Mouse (Mus musculus) midbrain, embryonic 12.5 days (tissue): Measurements from ENCODE around the gene Zfp219. TPM values are rescaled to one million over a fixed set of nuclear protein-coding genes. Genes with fewer than 3 reads are reported as not detected.
A peak's percentile ranks its signal among the peaks of the same experiment; 100 is the strongest.
"Not testable (repeated sequence)": the region's sequence is repeated elsewhere in the genome, so short reads cannot be mapped to it uniquely, and the experiment has no call there.

Source experiments
- ATAC-seq: fragments of 200-750 bp; cut with Nextera tagmentation; 2 replicates; pipeline ENCODE4 v1.8.0; 2017; ENCODE audit warnings: low read depth, moderate TSS enrichment, moderate library complexity; ENCODE audit not compliant: low FRiP score
- H3K27ac ChIP-seq: fragments of 300-500 bp; sonication (generic); replicated peaks from 2 replicates; pipeline ENCODE4 v1.5.1; 2016; ENCODE audit warnings: mild to moderate bottlenecking
- H3K27me3 ChIP-seq: fragments of 300-500 bp; sonication (generic); 2 replicates; pipeline ENCODE4 v1.6.1; 2016; ENCODE audit warnings: mild to moderate bottlenecking
- H3K36me3 ChIP-seq: fragments of 300-500 bp; sonication (generic); 2 replicates; pipeline ENCODE4 v1.6.1; 2016
- H3K4me1 ChIP-seq: fragments of 300-500 bp; sonication (generic); 2 replicates; pipeline ENCODE4 v1.6.1; 2016
- H3K4me2 ChIP-seq: fragments of 300-500 bp; sonication (generic); replicated peaks from 2 replicates; pipeline ENCODE4 v1.6.1; 2016; ENCODE audit warnings: mild to moderate bottlenecking, moderate library complexity
- H3K4me3 ChIP-seq: fragments of 300-500 bp; sonication (generic); 2 replicates; pipeline ENCODE4 v1.5.1; 2016; ENCODE audit warnings: mild to moderate bottlenecking
- H3K9ac ChIP-seq: fragments of 300-500 bp; sonication (generic); replicated peaks from 2 replicates; pipeline ENCODE4 v1.6.1; 2016; ENCODE audit warnings: mild to moderate bottlenecking, moderate library complexity
- H3K9me3 ChIP-seq: fragments of 300-500 bp; sonication (generic); 2 replicates; pipeline ENCODE4 v1.6.1; 2016; ENCODE audit warnings: mild to moderate bottlenecking
- WGBS: fragments of 180-500 bp; shearing (Covaris S2); methylation state at CpG from one replicate; pipeline ENCODE4 v1.1.7; 2016; 5-methylcytosine and 5-hydroxymethylcytosine counted together
- polyA plus RNA-seq: library from polyadenylated mRNA; unstranded; fragments of >200 nt; fragmentation: Nextera tagmentation; extraction: Ambion mirVana; gene quantifications from 2 replicates; pipeline ENCODE4 v1.2.1, GENCODE M21; 2016

Zfp219 gene
- 111 and 112 TPM in 2 replicates for polyA plus RNA-seq

DNA sequence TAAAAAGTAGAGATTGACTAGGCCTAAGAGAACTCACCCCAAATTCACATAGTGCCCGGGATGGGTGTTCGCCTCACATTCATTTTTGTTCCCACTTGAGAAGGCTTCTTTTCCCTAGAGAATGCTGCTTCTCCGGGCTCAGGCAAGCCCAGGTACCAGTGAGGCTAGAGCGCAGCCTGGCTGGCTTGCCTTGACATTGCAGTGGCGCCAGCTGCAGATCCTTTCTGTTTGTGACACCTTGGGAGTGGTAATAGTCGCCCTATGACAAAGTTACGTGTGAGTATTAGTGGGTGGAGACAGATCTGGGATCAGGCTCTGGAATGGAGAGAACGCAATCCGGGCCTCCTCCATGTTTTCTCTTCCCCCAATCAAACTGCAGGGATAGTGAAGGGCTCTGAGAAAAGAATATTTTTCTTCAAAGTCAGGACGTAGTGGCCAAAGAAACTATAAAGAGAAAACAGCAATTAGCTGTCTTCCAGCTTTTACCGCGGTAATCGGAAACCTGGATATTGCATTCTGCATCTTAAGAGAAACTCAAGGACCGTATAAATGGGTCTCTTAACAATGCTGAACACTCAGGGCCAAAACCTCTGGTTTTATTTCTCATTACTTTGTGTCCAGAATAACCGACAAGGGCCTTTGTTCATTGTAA lies at the start of gene Zfp219:
Gene Zfp219 (minus strand): TSS at position 248 of the 652 bp plus-strand sequence.
- 8% methylated on average over 15 of the region's 15 CpGs for WGBS
- peak within 1 kb of the TSS; percentile 59 for H3K4me3 ChIP-seq
- H3K4me2 ChIP-seq: peak within 1 kb of the TSS; percentile 56
- peak; percentile 48 for ATAC-seq
- H3K4me1 ChIP-seq: peaks cover 56% of the 10 kb centered on the region
- peak within 1 kb of the TSS; percentile 78 for H3K9ac ChIP-seq
- H3K36me3 ChIP-seq: no peaks in the 10 kb centered on the region
- H3K27me3 ChIP-seq: no peaks in the 10 kb centered on the region
- no peaks in the 10 kb centered on the region for H3K9me3 ChIP-seq
- H3K27ac ChIP-seq: peak within 1 kb of the TSS; percentile 98

DNA sequence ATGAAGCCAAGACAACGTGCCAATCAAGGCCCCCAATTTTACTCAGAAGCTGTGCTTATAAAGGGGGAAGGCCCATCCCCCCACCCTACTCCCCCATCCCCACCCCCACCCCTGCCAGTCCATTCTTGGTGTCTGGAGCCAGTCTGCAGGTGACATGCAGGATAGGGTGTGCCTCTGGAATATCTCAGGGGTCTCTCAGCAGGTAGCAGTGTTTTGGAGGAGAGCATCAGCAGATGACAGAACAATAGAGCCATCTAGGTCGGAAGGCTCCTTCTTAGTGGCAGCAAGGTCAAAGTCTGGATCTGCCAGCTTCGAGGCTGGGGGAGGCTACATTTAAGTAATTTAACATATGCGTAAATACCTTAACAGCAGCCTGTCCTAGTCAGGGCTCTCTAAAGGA lies 45.6 kb upstream of the Zfp219 start:
- H3K4me1 ChIP-seq: no peaks in the 10 kb centered on the region
- ATAC-seq: no peak
- H3K27me3 ChIP-seq: no peaks in the 10 kb centered on the region
- H3K4me3 ChIP-seq: no peak overlapping the region
- H3K36me3 ChIP-seq: peaks cover 7% of the 10 kb centered on the region
- no peak overlapping the region for H3K27ac ChIP-seq
- no peak overlapping the region for H3K4me2 ChIP-seq
- no peaks in the 10 kb centered on the region for H3K9me3 ChIP-seq
- no peak overlapping the region for H3K9ac ChIP-seq
- 65% methylated on average over 4 of the region's 4 CpGs for WGBS

DNA sequence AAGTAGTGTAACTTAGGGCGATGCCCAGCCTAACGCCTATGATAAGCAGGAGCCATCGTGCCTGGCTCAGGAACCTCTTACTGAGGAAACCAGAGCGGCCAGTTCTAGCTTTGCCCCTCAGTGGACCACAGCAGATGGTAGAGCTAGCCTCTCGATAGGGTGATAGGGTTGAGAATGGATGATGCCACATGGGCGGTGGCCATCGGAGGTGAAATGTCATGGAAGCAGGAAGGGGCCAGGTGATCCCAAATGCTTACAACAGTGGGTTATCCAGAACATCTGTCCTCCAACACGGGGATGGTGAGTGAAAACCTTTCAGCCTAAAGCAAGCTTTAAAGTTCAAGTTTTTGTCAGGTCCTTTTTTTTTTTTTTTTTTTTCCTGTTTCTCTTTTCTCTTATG lies 41.3 kb upstream of the Zfp219 start:
- no peaks in the 10 kb centered on the region for H3K27me3 ChIP-seq
- no peaks in the 10 kb centered on the region for H3K9me3 ChIP-seq
- H3K4me2 ChIP-seq: no peak overlapping the region
- no peak overlapping the region for H3K27ac ChIP-seq
- H3K9ac ChIP-seq: no peak overlapping the region
- no peaks in the 10 kb centered on the region for H3K4me1 ChIP-seq
- no peak for ATAC-seq
- H3K36me3 ChIP-seq: no peaks in the 10 kb centered on the region
- 85% methylated on average over 8 of the region's 8 CpGs for WGBS
- H3K4me3 ChIP-seq: no peak overlapping the region

DNA sequence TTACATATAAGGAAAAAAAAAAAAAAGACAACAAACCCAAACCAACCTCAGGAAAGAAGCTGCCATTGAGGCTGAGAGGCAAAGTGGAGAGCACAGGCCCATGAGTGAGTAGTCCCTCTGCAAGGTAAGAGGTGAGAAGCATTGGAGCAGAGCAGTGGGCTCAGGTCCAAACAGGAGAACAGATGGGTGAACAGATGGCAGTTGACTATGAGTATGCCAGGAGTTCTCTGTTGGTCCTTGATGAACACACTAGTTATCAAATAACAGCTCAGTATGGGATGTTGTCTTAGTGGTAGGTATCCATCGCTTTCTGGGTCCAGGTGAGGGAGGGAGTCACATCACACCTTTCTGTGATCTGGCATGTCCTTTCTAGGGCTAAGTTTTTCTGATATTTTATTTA lies 40.3 kb upstream of the Zfp219 start:
- H3K4me2 ChIP-seq: no peak overlapping the region
- H3K27me3 ChIP-seq: no peaks in the 10 kb centered on the region
- H3K36me3 ChIP-seq: no peaks in the 10 kb centered on the region
- no peak for ATAC-seq
- WGBS: 93% methylated on average over 1 of the region's 1 CpGs
- H3K4me3 ChIP-seq: no peak overlapping the region
- no peaks in the 10 kb centered on the region for H3K4me1 ChIP-seq
- H3K9me3 ChIP-seq: no peaks in the 10 kb centered on the region
- no peak overlapping the region for H3K9ac ChIP-seq
- H3K27ac ChIP-seq: no peak overlapping the region

DNA sequence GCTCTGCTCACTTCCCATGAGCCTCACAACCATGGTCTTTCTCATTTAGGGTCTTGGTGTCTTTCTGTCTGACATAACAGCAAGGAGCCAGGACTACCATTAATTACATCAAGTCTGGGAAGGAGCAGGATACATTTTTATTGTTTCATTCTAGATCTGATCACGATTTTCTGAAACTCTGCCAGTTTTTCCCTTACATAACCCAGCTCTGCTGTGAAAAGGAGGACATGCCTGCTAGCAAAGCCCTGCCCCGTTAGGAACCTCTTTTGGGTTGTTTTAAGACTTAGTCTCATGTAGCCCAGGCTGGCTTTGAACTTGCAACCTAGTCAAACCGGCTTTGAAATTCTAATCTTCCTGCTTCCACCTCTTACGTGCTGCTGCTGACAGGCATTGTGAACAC lies 39.4 kb upstream of the Zfp219 start:
- no peaks in the 10 kb centered on the region for H3K27me3 ChIP-seq
- no peak overlapping the region for H3K4me3 ChIP-seq
- H3K4me1 ChIP-seq: no peaks in the 10 kb centered on the region
- no peak for ATAC-seq
- H3K4me2 ChIP-seq: no peak overlapping the region
- H3K9me3 ChIP-seq: no peaks in the 10 kb centered on the region
- no peak overlapping the region for H3K9ac ChIP-seq
- 78% methylated on average over 4 of the region's 4 CpGs for WGBS
- no peak overlapping the region for H3K27ac ChIP-seq
- no peaks in the 10 kb centered on the region for H3K36me3 ChIP-seq

DNA sequence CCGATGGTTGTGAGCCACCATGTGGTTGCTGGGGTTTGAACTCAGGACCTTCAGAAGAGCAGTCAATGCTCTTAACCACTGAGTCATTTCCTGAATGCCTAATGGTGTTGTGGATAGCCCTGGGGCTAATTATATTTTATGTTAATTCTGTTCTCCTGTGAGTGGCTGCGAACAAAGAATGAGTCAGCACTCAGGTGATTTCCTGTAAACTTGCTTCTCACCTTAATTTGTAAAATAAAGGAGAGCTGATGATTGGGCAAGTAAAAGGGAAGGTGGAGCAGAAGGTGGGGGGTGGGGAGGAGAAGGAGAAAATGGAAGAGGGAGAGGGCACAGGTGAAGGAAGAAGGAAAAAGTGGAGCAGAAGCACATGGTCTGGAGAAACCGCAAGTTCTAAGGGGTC lies 32.2 kb upstream of the Zfp219 start:
- not testable (repeated sequence) for H3K4me1 ChIP-seq, H3K9ac ChIP-seq, H3K27me3 ChIP-seq, H3K4me2 ChIP-seq, H3K9me3 ChIP-seq, H3K4me3 ChIP-seq, ATAC-seq, H3K27ac ChIP-seq, H3K36me3 ChIP-seq
- 97% methylated on average over 3 of the region's 3 CpGs for WGBS

DNA sequence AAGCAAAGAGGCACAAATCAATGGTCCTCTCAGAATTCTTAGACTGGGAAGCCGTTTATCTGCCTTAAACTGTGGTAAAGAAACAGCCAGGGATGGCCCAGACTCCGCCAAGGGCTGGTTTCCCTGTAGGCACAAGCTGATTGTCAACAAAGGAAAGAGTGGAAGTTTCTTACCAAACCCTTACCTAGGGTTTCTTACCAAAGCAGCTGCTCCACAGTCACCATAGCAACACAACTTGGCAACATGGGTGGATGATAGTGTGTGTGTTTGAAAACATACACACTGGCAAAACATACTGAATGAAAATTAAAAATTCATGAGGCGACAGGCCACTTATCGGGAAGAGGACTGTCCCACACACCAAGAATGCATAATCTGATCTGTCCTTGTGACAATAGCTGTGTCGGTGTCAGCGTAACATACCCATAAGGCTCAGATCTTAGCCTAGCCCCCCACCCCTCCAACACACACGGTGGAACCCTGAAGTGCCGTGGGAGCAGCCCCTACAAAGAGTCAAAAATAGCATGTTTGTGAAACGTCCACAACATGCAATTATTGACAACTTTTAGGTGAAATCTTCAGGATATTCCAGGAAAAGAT lies 25.5 kb upstream of the Zfp219 start:
- H3K27me3 ChIP-seq: no peaks in the 10 kb centered on the region
- WGBS: 46% methylated on average over 9 of the region's 9 CpGs
- H3K4me2 ChIP-seq: no peak overlapping the region
- H3K4me1 ChIP-seq: peaks cover 15% of the 10 kb centered on the region
- 0 out of 2 replicates have a peak overlapping the region, but pooled peaks have one; percentile 15 for H3K27ac ChIP-seq
- no peaks in the 10 kb centered on the region for H3K9me3 ChIP-seq
- ATAC-seq: peak; percentile 54
- no peak overlapping the region for H3K4me3 ChIP-seq
- H3K36me3 ChIP-seq: no peaks in the 10 kb centered on the region
- H3K9ac ChIP-seq: no peak overlapping the region

DNA sequence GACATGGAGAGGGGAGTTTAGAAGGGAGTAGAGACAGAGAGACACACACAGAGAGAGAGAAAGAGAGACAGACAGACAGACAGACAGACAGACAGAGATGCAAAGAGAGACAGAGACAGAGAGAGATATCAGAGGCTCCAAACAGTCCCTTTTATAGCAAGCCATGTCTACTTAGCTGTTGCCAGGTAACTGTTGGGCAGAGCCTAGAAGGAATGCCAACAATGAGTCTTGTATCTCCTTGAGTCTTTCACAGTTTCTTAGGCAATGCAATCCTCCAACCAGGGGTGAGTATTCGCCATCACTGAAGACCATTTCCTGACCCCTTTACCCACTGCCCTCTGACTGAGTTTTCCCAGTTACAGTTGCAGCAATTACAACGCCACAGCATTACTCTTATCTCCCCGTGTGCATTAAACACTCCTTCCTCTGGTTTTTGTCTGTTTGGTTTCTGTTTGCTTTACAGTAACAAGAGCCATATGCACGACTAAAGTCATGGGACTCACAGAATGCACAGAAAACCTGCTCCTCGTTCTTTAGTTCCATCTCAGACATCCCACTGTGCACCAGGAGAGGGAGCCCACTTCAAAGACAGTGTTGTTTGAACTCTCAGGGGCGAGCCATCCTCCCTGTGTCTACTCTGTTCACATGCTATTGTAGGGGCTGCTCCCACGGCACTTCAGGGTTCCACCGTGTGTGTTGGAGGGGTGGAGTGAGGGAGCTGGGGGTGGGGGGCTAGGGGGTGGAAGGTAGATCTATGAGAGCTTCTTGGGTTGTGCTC lies 24.6 kb upstream of the Zfp219 start:
- 16% methylated on average over 8 of the region's 8 CpGs for WGBS
- Histone ChIP-seq H3K27ac (0 out of 2 replicates have a peak overlapping the region, but pooled peaks have one; percentile 6), H3K4me3 (no peak overlapping the region), H3K36me3 (no peaks in the 10 kb centered on the region), H3K27me3 (no peaks in the 10 kb centered on the region), H3K9me3 (no peaks in the 10 kb centered on the region), H3K4me1 (peaks cover 15% of the 10 kb centered on the region), H3K4me2 (no peak overlapping the region), H3K9ac (no peak overlapping the region)
- ATAC-seq: peak; percentile 72; the same call in 1 of the 2 replicates

DNA sequence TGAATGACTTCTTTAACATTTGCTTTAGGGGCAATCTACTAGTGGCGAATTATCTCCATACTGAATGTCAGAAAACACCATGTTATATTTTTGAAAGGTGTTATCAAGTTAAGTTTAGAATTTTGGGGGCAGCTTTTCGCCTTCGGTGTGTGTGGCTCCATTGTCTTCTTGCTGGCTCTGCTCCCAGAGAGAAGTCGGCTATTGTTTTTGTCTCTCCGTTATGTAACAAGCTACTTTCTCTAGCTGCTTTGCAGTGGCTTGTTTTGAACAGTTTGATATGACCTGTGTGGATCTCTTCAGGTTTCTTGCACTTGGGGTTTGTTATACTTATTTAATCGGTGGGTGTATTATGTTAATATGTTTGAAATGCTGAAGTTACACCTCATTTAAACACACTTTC lies 22.9 kb upstream of the Zfp219 start:
- Histone ChIP-seq H3K27ac (no peak overlapping the region), H3K9me3 (no peaks in the 10 kb centered on the region), H3K4me1 (peaks cover 15% of the 10 kb centered on the region), H3K9ac (no peak overlapping the region), H3K4me2 (no peak overlapping the region), H3K27me3 (no peaks in the 10 kb centered on the region), H3K36me3 (no peaks in the 10 kb centered on the region), H3K4me3 (no peak overlapping the region)
- WGBS: 75% methylated on average over 6 of the region's 6 CpGs
- ATAC-seq: no peak

DNA sequence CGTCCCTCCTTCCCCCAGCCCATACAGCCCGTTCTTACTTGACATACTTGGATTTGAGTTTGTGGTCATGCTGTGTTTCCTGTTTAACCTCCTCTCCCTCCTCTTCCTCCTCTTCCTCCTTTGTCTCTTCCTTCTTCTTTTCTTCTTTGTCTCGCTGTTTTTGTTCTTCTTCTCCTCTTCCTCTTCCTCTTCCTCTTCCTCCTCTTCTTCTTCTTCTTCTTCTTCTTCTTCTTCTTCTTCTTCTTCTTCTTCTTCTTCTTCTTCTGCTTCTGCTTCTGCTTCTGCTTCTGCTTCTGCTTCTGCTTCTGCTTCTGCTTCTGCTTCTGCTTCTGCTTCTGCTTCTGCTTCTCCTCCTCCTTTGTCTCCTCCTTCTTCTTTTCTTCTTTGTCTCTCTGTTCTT lies 21.8 kb upstream of the Zfp219 start, which contains the start of gene Olfr221:
Gene Olfr221 (minus strand): TSS at position 101 of the 400 bp plus-strand sequence.
- 67% methylated on average over 3 of the region's 3 CpGs for WGBS

DNA sequence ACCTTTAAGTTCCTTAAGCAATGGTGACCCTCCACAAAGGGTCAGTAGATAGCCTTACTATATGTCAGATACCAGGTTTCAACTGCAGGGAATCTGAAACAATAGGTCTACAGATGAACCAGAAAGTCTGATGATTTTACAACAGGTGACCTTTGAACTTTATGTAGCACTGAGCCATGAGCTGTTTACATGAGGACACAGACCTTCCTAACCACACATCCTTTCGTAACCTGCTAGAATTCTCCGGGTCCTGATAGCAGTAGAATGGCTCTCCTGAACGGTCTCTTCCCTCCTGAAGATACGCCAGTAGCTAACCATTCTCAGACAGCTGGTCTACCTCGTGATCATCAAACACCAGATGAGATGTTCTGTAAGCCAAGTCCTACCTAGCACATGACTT lies 18.8 kb upstream of the Zfp219 start:
- Histone ChIP-seq H3K9ac (no peak overlapping the region), H3K4me2 (no peak overlapping the region), H3K4me1 (no peaks in the 10 kb centered on the region), H3K36me3 (no peaks in the 10 kb centered on the region), H3K4me3 (no peak overlapping the region), H3K9me3 (no peaks in the 10 kb centered on the region), H3K27me3 (no peaks in the 10 kb centered on the region), H3K27ac (no peak overlapping the region)
- no peak for ATAC-seq
- WGBS: 92% methylated on average over 5 of the region's 5 CpGs

More for the DNA sequence above, 21.8 kb upstream of the Zfp219 start, which contains the start of gene Olfr221:
- not testable (repeated sequence) for H3K9me3 ChIP-seq, H3K4me3 ChIP-seq, H3K36me3 ChIP-seq, H3K9ac ChIP-seq, H3K27me3 ChIP-seq, H3K4me2 ChIP-seq, ATAC-seq, H3K27ac ChIP-seq
- peaks cover 15% of the 10 kb centered on the region for H3K4me1 ChIP-seq

DNA sequence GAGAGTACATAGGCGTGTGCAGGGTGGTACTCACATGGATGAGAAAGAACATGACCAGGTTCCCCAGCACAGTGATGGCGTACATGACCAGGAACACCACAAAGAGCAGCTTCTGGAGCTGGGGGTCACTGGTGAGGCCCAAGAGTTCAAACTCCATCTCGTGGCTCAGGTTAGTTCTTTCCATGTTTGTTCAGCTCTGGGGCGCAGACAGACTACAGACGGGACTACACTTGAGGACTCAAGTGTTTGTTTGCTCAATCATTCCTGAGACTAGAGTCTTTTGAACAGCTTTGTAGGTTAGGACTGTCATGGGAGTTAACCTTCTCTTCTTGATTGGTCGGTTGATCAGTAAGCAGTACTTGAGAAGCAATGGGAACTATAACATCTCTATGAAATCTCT lies 15.4 kb upstream of the Zfp219 start:
- no peak for ATAC-seq
- no peak overlapping the region for H3K27ac ChIP-seq
- 88% methylated on average over 6 of the region's 6 CpGs for WGBS

More for the DNA sequence above, 15.4 kb upstream of the Zfp219 start:
- no peaks in the 10 kb centered on the region for H3K36me3 ChIP-seq
- H3K27me3 ChIP-seq: no peaks in the 10 kb centered on the region
- H3K4me3 ChIP-seq: no peak overlapping the region
- H3K9me3 ChIP-seq: no peaks in the 10 kb centered on the region
- H3K9ac ChIP-seq: no peak overlapping the region
- no peak overlapping the region for H3K4me2 ChIP-seq
- H3K4me1 ChIP-seq: no peaks in the 10 kb centered on the region
